Mouse (Mus musculus): ENCODE data around the gene Slc7a11.

GRCm38 (mm10) chr3:49867147-49867950, 576.1 kb downstream of the Slc7a11 start:
- no peak for TF ChIP-seq CTCF (IDR thresholded peaks at IDR 0.05; ENCODE audit: low read depth)
- TF ChIP-seq EP300 (optimal IDR thresholded peaks at IDR 0.05): no peak
